Mouse (Mus musculus) C2C12 (cell line): ENCODE measurements around the gene Rundc3b. TPM values are rescaled to one million over a fixed set of nuclear protein-coding genes. Genes with fewer than 3 reads are reported as not detected.

Source experiments
- H3K27me3 ChIP-seq: one replicate; pipeline ENCODE4 v1.6.1; 2011; ENCODE audit not compliant: control insufficient read depth, insufficient read depth, insufficient read length
- H3K36me3 ChIP-seq: one replicate; pipeline ENCODE4 v1.6.1; 2011; ENCODE audit not compliant: control insufficient read depth, insufficient read depth
- H3K4me3 ChIP-seq: one replicate; pipeline ENCODE4 v1.5.1; 2011; ENCODE audit warnings: mild to moderate bottlenecking, control low read depth; ENCODE audit not compliant: poor library complexity, insufficient read depth, severe bottlenecking
- H3K79me2 ChIP-seq: one replicate; pipeline ENCODE4 v1.6.1; 2011; ENCODE audit not compliant: control insufficient read depth, insufficient read depth
- H3K79me3 ChIP-seq: one replicate; pipeline ENCODE4 v1.6.1; 2011; ENCODE audit warnings: low read depth, control low read depth
- H3ac ChIP-seq: one replicate; pipeline ENCODE3; 2011; ENCODE audit warnings: low read depth; ENCODE audit not compliant: control insufficient read depth, insufficient read length
- CEBPB ChIP-seq: IDR thresholded peaks from one replicate; pipeline ENCODE4 v1.6.1; 2011; ENCODE audit warnings: low read depth, mild to moderate bottlenecking, control low read depth, moderate library complexity
- CTCF ChIP-seq: IDR thresholded peaks from one replicate; pipeline ENCODE4 v1.5.1; 2011; ENCODE audit not compliant: control insufficient read depth, insufficient read depth, insufficient read length
- FOSL1 ChIP-seq: IDR thresholded peaks from one replicate; pipeline ENCODE4 v1.8.0; 2011; ENCODE audit warnings: mild to moderate bottlenecking, low read length; ENCODE audit not compliant: poor library complexity, insufficient read depth, severe bottlenecking
- MAX ChIP-seq: IDR thresholded peaks from one replicate; pipeline ENCODE4 v1.6.1; 2011; ENCODE audit warnings: mild to moderate bottlenecking, control low read depth
- MYOD1 ChIP-seq: IDR thresholded peaks from one replicate; pipeline ENCODE4 v1.6.1; 2011; ENCODE audit warnings: low read depth; ENCODE audit not compliant: control insufficient read depth, insufficient read length
- MYOG ChIP-seq: IDR thresholded peaks from one replicate; pipeline ENCODE4 v1.6.1; 2011; ENCODE audit not compliant: control insufficient read depth, insufficient read length; ENCODE audit errors: extremely low read depth
- USF1 ChIP-seq: IDR thresholded peaks from one replicate; pipeline ENCODE4 v1.6.1; 2011; ENCODE audit warnings: low read depth, mild to moderate bottlenecking, control low read depth, moderate library complexity
- polyA plus RNA-seq: library from polyadenylated mRNA; unstranded; fragments of >200 nt; fragmentation: generic; extraction: Trizol; gene quantifications from one replicate; pipeline ENCODE4 v1.2.1, GENCODE M21; 2012; ENCODE audit warnings: missing spikeins

Gene Rundc3b
- polyA plus RNA-seq, 1 experiment, result 0.02 TPM

DNA sequence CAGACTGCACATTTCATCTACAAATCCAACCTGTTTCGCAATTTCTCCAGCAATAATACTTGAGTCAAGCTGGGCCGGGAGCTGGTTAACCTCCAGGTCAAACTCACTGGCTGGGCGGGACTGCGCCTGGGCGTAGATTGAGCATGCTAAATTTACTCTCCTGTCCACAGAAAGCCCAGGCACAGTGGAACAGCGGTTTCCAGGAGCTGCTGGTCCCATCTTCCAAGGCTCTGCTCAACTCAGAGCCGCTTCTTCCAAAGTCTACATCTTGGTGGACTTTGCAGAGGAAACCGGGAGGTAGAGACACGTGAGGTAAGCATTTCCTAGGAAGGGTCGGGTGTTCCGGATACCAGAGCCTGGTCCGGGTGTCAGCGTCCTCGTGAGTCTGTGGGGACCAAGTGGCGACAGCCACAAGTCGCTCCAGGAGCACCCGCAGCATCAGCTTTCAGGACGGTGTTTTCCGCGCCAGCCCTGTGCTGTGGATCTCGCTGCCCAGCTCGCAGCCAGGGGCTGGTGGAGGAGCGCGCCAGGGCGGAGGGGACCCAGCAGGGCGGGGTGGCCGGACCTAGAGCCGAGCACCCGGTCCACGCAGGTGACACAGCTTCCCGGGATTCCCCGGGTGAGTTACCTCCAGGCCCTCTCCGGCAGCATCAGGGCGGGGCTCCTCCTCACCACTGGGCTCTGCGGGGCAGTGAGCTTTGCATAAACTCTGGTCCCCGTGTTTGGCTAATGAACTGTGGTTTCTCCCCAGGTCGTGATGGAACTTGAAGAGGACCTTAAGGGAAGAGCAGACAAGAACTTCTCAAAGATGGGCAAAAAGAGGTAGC, 37.4 kb upstream of the Rundc3b start, which contains the start of gene Abcb1a:
Gene Abcb1a (plus strand): TSS at position 167 of the 827 bp plus-strand sequence.
- TF ChIP-seq FOSL1, result no peak
- TF ChIP-seq MYOG, result no peak
- no peak for TF ChIP-seq CEBPB
- no peak for TF ChIP-seq USF1
- no peak for TF ChIP-seq CTCF
- TF ChIP-seq MYOD1, result no peak
- no peak for TF ChIP-seq MAX
- Histone ChIP-seq H3K4me3 (no peak within 1 kb of the TSS), H3ac (no peak within 1 kb of the TSS), H3K27me3 (no peaks in the 10 kb centered on the region), H3K79me3 (no peaks in the 10 kb centered on the region), H3K79me2 (no peaks in the 10 kb centered on the region), H3K36me3 (no peaks in the 10 kb centered on the region)

DNA sequence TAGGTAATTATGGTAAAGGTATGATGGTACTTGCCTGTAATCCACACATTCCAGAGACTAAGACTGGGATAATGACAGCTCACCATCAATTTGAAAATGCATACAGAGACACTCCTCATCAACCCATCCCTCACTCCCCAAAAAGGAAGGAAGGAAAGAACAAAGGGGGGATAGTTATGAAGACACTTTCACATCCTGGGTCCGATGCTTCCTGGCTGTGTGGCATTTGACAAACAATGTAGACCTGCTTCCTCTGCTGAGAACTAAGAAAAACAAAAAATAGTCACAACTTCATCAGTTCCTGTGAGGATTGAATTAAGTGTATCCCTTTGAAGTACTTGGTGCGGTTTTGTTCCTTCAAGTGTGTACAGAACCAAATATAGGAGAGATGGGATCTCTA, 29.3 kb upstream of the Rundc3b start:
- no peak overlapping the region for H3K4me3 ChIP-seq
- TF ChIP-seq USF1 (no peak), CTCF (no peak)
- no peaks in the 10 kb centered on the region for H3K36me3 ChIP-seq
- no peak overlapping the region for H3ac ChIP-seq
- no peaks in the 10 kb centered on the region for H3K79me2 ChIP-seq
- H3K79me3 ChIP-seq, result no peaks in the 10 kb centered on the region
- H3K27me3 ChIP-seq, result no peaks in the 10 kb centered on the region

DNA sequence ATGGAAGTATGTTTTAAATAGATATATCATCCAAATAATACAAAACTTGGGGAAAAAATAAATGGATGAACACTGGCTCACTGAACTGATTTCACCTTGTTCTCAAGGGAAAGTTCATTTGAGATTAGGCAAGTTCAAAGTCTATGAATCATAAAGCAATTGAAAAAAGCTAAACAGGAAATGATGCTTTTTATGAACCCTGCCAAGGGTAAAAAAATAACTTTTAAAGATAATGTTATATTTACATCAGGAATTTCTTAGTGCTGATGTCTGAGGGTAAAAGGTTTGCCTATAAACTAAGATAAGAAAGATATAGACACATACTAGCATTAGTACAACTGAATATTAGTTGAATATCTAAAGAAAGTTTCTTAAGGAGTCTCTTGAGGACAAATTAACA, 26.0 kb upstream of the Rundc3b start:
- no peaks in the 10 kb centered on the region for H3K79me2 ChIP-seq
- H3K36me3 ChIP-seq, result no peaks in the 10 kb centered on the region
- no peaks in the 10 kb centered on the region for H3K79me3 ChIP-seq
- H3K4me3 ChIP-seq, result no peak overlapping the region
- no peak overlapping the region for H3ac ChIP-seq
- no peaks in the 10 kb centered on the region for H3K27me3 ChIP-seq
- no peak for TF ChIP-seq MYOD1
- TF ChIP-seq MYOG, result no peak
- no peak for TF ChIP-seq CTCF
- no peak for TF ChIP-seq FOSL1
- no peak for TF ChIP-seq USF1

DNA sequence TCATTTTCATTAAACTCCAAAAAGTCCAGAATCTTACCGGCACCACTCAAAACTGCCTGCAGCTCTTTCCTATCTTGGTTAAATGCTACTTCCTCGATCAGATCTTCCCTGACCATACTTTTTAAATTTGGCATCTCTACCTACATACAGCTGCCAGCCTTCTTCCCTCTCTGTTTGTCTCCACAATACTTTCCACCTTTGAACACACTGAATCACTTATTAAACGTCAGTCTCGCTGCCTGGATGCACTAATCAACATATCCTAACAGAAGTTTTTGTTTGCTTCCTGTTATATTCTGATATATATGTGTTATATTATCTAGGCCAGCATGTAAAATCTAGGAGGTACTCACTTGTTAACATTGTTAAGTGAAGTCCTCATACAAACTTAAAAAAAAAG, 25.5 kb upstream of the Rundc3b start:
- no peaks in the 10 kb centered on the region for H3K79me2 ChIP-seq
- H3K79me3 ChIP-seq, result no peaks in the 10 kb centered on the region
- H3K27me3 ChIP-seq, result no peaks in the 10 kb centered on the region
- H3ac ChIP-seq, result no peak overlapping the region
- H3K4me3 ChIP-seq, result no peak overlapping the region
- TF ChIP-seq MAX (no peak), MYOD1 (no peak), FOSL1 (no peak), MYOG (no peak), USF1 (no peak), CTCF (no peak), CEBPB (no peak)
- H3K36me3 ChIP-seq, result no peaks in the 10 kb centered on the region

DNA sequence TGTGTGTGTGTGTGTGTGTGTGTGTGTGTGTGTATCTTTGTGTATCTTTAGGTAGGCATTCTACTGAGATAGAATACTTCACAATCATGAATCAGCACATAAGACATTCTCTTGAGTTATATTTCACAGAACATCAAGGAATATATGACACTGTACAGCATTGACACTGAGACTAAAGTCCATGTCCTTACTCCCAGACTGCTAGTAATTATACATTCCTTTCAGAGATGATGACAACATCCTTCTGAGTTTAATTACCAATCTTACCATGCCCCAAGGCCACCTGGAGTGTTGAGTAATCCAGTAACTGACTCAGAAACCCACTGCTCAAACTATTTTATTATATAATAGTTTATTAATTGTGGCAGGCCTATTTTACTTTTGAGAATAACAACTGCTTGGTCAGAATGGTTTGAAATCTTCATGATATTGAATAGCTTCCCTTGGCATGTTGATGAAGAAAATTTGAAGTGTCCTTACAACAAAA, 11.8 kb upstream of the Rundc3b start:
- H3K27me3 ChIP-seq, result no peaks in the 10 kb centered on the region
- H3K4me3 ChIP-seq, result no peak overlapping the region
- no peaks in the 10 kb centered on the region for H3K79me3 ChIP-seq
- TF ChIP-seq CEBPB (no peak), MYOD1 (no peak), FOSL1 (no peak), CTCF (no peak)
- no peaks in the 10 kb centered on the region for H3K36me3 ChIP-seq
- H3K79me2 ChIP-seq, result no peaks in the 10 kb centered on the region
- H3ac ChIP-seq, result no peak overlapping the region

DNA sequence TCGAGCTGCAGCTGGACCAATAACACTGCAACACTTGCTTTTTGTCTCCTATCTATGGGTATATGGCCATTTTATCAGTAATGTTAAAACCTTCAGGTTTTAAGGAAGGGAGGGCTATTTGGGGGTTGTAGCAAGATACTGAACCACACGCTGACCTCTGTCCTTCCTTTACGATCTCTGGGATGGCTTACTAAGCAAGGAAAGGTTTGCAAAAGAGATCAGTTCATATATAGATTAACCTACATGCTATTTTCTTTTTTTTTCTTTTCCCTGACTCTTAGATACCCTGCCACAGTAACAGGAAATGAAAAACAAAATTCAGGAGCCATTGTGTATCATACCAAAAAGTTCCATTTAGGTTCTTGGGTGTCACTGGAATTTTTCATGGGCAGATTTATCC, 10.1 kb upstream of the Rundc3b start:
- Histone ChIP-seq H3K4me3 (no peak overlapping the region), H3ac (no peak overlapping the region), H3K79me2 (no peaks in the 10 kb centered on the region), H3K36me3 (no peaks in the 10 kb centered on the region), H3K79me3 (no peaks in the 10 kb centered on the region), H3K27me3 (no peaks in the 10 kb centered on the region)
- TF ChIP-seq MAX, result no peak
- TF ChIP-seq MYOD1, result no peak
- no peak for TF ChIP-seq FOSL1
- no peak for TF ChIP-seq CTCF
- no peak for TF ChIP-seq USF1
- no peak for TF ChIP-seq MYOG
- no peak for TF ChIP-seq CEBPB
